Mouse (Mus musculus) G1E (cell line): ENCODE measurements around the gene Clcnkb.

Source experiments
- CTCF ChIP-seq: IDR thresholded peaks from 2 replicates; pipeline ENCODE4 v1.5.1; 2012; ENCODE audit warnings: low read depth, low read length, inconsistent platforms, mixed read lengths
- TAL1 ChIP-seq: conservative IDR thresholded peaks from 2 replicates; pipeline ENCODE4 v1.6.1; 2012; ENCODE audit warnings: low read depth, low read length, inconsistent platforms, mixed read lengths

DNA sequence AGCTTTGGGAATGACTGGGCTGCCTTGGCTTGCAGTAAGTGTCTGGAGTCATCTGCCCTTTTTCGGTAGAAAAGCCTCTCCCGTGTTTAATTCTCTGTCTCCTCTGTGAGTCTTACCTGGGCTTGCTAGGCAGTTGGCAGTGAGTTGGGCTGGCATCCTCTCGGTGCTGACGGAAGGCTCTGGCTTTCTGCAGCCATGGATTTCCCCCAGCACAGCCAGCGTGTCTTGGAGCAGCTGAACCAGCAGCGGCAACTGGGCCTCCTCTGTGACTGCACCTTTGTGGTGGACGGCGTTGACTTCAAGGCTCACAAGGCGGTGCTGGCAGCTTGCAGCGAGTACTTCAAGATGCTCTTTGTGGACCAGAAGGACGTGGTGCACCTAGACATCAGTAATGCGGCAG lies 45.8 kb upstream of the Clcnkb start:
- TF ChIP-seq CTCF, result no peak
- no peak for TF ChIP-seq TAL1
